Mouse (Mus musculus) bone marrow macrophage, adult 2 months (primary cell): ENCODE results near the gene Nuak1. TPM values are rescaled to one million over a fixed set of nuclear protein-coding genes. Genes with fewer than 3 reads are reported as not detected.

ENCODE experiments used
- H3K27ac ChIP-seq: 2 replicates; pipeline ENCODE4 v1.5.1; 2012; ENCODE audit warnings: low read depth, low read length; ENCODE audit not compliant: insufficient read depth
- H3K4me1 ChIP-seq: 2 replicates; pipeline ENCODE4 v1.6.1; 2012; ENCODE audit warnings: low read length; ENCODE audit not compliant: control insufficient read depth, insufficient read depth
- H3K4me3 ChIP-seq: 2 replicates; pipeline ENCODE4 v1.5.1; 2012; ENCODE audit warnings: mild to moderate bottlenecking, low read length, moderate library complexity; ENCODE audit not compliant: insufficient read depth
- CTCF ChIP-seq: IDR thresholded peaks from 2 replicates; pipeline ENCODE4 v1.5.1; 2012; ENCODE audit warnings: low read depth, mild to moderate bottlenecking, low read length, moderate library complexity
- POLR2A ChIP-seq: IDR thresholded peaks from 2 replicates; pipeline ENCODE4 v1.6.1; 2012; ENCODE audit warnings: mild to moderate bottlenecking, low read depth, low read length, borderline replicate concordance
- polyA plus RNA-seq: library from polyadenylated mRNA; stranded (reverse); fragments of >200 nt; gene quantifications from 2 replicates; pipeline ENCODE4 v1.2.4, GENCODE M21; 2012; ENCODE audit not compliant: missing spikeins, insufficient read depth, insufficient read length

Gene Nuak1
- polyA plus RNA-seq, 1 experiment = 13.4 TPM

- no peak overlapping the region for H3K4me3 ChIP-seq
- peaks cover 24% of the 10 kb centered on the region for H3K4me1 ChIP-seq
- TF ChIP-seq CTCF (no peak), POLR2A (no peak)
Observed at GRCm38 (mm10) chr10:84477613-84478076, 37.2 kb upstream of the Nuak1 start.

DNA sequence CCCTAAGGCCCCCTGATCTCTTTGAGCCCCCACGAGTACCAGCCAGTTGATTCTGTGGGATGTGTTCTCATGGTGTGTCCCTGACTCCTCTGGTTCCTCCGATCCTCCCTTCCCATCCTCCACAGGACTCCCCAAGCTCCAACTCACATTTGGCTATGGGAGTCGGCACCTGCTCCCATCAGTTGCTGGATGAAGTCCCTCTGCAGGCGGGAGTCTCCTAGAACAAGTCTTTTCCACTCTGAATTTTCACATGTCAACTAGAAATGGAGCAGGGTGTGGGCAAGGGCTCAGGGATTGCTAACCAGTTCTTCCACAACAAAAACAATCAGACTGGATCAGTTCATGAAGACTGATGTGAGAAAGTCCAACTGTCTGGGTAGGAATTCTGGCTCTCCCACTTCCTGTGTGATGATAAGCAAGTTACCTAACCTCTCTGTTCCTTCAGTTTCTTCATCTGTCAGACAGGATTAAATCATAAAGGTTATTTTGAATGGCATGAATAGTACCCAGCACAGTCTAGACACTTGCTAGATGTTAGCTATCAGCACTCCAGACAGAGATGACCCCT lies 36.7 kb upstream of the Nuak1 start:
- H3K4me1 ChIP-seq = peaks cover 21% of the 10 kb centered on the region
- H3K27ac ChIP-seq = no peak overlapping the region
- H3K4me3 ChIP-seq = no peak overlapping the region
- TF ChIP-seq POLR2A (no peak), CTCF (no peak)

More at GRCm38 (mm10) chr10:84477613-84478076, 37.2 kb upstream of the Nuak1 start:
- no peak overlapping the region for H3K27ac ChIP-seq

DNA sequence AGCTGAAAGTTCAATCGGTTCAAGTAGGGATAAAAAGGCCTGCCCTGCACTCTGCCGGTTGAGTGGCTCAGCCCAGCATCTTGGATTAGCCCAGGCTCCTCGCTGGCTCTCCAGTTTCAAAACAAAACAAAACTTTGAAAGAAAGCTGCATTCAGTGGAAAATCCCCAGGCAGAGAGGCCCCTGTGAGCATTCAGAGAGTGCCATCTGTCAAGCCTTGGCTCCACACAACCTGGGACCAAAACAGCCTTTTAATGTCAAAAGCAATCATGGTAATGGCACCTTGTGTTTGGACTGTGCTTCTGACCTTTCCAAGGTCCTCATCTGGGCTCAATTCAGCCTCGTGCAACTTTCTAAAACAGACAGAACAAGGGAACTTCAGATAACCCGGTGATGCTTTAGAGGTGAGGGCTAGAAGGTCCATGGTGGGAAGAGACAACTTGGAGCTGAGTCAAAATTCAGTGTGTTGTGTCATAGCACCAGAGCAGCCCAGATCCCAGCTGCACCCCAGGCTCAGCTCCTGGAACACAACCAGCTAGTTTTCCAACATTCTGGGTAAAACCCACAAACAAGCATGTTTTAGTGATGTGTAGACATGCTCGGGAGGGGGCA lies 27.3 kb upstream of the Nuak1 start:
- Histone ChIP-seq H3K4me1 (no peaks in the 10 kb centered on the region; the same call in 1 of the 2 replicates), H3K4me3 (no peak overlapping the region), H3K27ac (no peak overlapping the region)
- no peak for TF ChIP-seq CTCF
- no peak for TF ChIP-seq POLR2A

DNA sequence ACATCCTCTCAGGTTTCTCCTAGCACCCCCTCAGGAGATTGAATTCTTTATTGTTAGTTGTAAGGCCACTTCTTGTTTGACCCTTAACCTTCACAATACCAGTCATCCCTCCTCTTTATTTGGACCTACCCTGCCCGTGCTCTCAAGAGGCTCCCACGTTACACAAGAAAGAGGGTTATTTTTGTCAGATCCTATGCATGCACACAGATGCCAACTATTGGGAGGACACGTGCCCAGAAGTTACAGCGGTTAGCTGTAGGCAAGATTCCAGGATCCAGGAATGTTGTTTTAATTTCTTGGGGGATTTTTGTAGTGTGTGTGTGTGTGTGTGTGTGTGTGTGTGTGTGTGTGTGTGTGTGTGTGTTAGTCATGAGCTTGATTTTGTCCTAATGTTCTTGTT lies 25.1 kb upstream of the Nuak1 start:
- no peak overlapping the region for H3K4me3 ChIP-seq
- H3K4me1 ChIP-seq = no peaks in the 10 kb centered on the region; the same call in 1 of the 2 replicates
- no peak overlapping the region for H3K27ac ChIP-seq
- TF ChIP-seq CTCF (no peak), POLR2A (no peak)

- no peak for TF ChIP-seq POLR2A
- TF ChIP-seq CTCF = no peak
- no peak overlapping the region for H3K27ac ChIP-seq
- no peaks in the 10 kb centered on the region; the same call in 1 of the 2 replicates for H3K4me1 ChIP-seq
- no peak overlapping the region for H3K4me3 ChIP-seq
Observed at GRCm38 (mm10) chr10:84460420-84461101, 20.2 kb upstream of the Nuak1 start.

- TF ChIP-seq POLR2A (no peak), CTCF (no peak)
- H3K27ac ChIP-seq = no peak overlapping the region
- H3K4me1 ChIP-seq = no peaks in the 10 kb centered on the region
- no peak overlapping the region for H3K4me3 ChIP-seq
Observed at GRCm38 (mm10) chr10:84458094-84458493, 17.7 kb upstream of the Nuak1 start.

DNA sequence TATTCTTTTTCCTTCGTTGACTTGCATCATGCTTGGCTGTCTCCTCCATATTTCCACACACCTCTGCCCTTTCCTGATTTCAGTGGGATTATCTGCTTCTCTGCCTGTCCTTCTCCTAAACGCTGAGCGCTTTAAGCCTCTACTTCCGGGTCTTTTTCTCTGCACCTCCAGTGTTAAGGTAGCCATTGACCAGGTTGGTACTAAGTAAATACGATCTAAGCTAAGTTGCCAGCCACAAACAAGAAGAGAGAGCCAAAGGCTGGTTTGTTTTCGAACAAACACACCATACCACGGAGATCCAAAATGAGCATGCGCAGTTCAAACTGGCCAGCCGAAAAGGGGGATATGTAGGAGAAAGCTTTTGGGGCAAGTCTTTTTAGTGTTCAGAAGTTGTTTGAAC lies 17.1 kb upstream of the Nuak1 start:
- TF ChIP-seq CTCF = no peak
- TF ChIP-seq POLR2A = no peak
- Histone ChIP-seq H3K27ac (no peak overlapping the region), H3K4me3 (no peak overlapping the region), H3K4me1 (no peaks in the 10 kb centered on the region)

DNA sequence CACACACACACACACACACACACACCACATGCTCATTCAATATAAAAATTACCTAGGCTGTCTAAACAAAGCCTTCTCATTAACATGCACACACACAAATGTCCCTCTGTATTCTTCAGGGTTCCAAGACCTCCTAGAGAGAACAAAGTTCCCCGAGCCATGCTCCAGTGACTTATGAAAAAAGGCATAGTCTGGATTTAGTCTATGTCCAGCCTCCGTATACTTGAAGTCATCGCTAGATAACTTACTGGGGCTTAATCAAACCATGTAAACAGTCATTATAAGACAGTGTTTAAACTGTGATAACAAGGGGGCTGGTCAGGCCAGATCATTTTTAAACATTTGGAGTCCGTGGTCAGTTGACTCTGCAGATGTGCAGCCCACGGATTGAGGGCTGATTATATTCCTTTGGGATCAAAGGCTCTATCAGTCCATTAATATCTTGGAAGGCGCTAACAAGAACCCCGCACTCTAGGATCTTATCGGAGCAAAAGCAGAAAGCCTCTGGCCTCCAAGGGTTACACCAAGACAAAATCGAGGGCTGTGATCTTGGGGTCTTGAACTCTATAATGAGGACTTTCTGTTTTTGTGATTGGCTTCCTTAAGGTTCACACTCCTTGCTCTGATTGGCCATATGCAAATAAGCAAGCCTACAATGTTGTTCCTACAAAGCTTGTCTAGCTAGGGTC lies 16.4 kb upstream of the Nuak1 start:
- TF ChIP-seq POLR2A = no peak
- H3K4me1 ChIP-seq = no peaks in the 10 kb centered on the region
- H3K27ac ChIP-seq = no peak overlapping the region
- no peak overlapping the region for H3K4me3 ChIP-seq

DNA sequence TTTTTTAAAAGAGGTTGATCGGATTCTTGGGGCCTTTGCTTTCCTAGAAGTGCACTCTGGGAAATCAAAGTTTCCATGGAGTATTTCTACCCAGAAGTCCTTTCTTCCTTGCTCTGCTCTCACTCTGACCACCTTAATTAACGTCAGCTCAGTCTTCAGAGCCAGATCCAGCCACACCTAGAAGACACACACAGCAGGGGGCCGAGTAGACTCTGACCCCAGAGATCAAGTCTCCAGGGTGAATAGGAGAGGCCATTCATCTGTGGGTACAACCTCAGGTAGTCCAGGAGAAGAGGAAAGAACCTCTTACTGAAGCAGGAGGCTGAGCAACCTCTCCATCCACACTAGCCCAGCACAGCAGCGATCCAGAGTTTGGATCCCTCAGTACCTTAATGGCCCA lies 11.5 kb upstream of the Nuak1 start:
- TF ChIP-seq POLR2A (no peak), CTCF (no peak)
- Histone ChIP-seq H3K4me1 (peaks cover 2% of the 10 kb centered on the region; the same call in 1 of the 2 replicates), H3K4me3 (no peak overlapping the region), H3K27ac (no peak overlapping the region)
